Mouse (Mus musculus) stomach, postnatal 0 days (tissue): Measurements from ENCODE around the gene Nfatc2.

Source experiments
- CTCF ChIP-seq: IDR thresholded peaks from 2 replicates; pipeline ENCODE4 v1.5.1; 2016; ENCODE audit warnings: antibody characterized with exemption, low read depth, mild to moderate bottlenecking, moderate library complexity
- EP300 ChIP-seq: optimal IDR thresholded peaks from 2 replicates; pipeline ENCODE3; 2016; ENCODE audit warnings: antibody characterized with exemption

GRCm38 (mm10) chr2:168518256-168518659 lies 83.2 kb downstream of the Nfatc2 start:
- TF ChIP-seq CTCF (no peak), EP300 (no peak)
